Mouse (Mus musculus): Measurements from ENCODE around the gene Snrnp48. TPM values are rescaled to one million over a fixed set of nuclear protein-coding genes. Genes with fewer than 3 reads are reported as not detected.

Snrnp48 gene
- 22.0 and 47.2 TPM in 2 replicates for polyA plus RNA-seq (2012; rRNA removed; ENCODE audit: low replicate concordance)

DNA sequence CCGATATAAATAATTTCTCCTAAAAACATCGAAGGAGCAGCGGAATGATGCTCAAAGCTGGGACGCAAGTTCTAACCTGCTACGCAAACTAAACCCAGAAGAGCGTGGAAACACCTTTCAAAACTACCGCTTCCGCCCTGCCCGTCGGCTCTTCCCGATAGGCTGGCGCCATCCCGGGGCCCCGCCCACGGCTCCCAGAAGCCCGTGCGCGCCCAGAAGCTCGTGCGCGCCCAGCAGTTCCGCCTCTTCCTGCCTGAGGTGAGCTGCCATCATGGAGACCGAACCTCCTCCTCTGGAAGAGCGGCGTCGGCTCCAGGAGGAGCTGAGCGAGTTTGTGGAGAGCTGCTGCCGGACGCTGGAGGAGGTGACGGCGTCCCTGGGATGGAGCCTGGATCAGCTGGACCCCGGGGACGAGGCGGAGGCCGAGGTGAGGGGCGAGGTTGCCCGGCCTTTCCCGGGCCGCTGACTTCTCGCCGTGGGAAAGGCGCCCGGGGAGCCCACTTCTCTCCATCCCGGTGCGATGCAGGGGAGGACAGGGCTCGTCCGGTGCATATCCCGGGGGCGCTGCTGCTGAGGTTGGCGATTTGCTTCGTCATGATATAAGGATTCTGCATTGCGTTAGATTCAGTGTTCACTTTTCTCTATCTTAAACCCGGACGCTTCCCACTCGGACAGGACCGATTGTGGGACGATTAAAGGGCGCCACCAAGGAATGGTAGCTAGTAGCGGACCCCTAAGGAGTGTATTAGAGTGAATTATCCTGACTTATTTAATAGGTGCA is at the start of gene Snrnp48:
TSS of gene Snrnp48 (plus strand) at position 237 of the 781 bp plus-strand sequence.

Other genes starting within 250 kb of the Snrnp48 start
- 8.9 and 12.7 TPM in 2 replicates for gene Ssr1, start 210.7 kb upstream of the Snrnp48 start, polyA plus RNA-seq (2012; rRNA removed; ENCODE audit: low replicate concordance)
- 10.5 and 26.2 TPM in 2 replicates for gene Riok1, start 167.9 kb upstream of the Snrnp48 start, polyA plus RNA-seq (2012; rRNA removed; ENCODE audit: low replicate concordance)
- gene Cage1, start 167.9 kb upstream of the Snrnp48 start, polyA plus RNA-seq (2012; rRNA removed; ENCODE audit: low replicate concordance), result 0.12 and 0.29 TPM in 2 replicates
- gene Dsp, start 53.6 kb upstream of the Snrnp48 start, polyA plus RNA-seq (2012; rRNA removed; ENCODE audit: low replicate concordance), result 0.27 and 5.3 TPM in 2 replicates
- gene Bmp6, start 140.2 kb downstream of the Snrnp48 start, polyA plus RNA-seq (2012; rRNA removed; ENCODE audit: low replicate concordance), result 14.4 and 29.9 TPM in 2 replicates